Mouse (Mus musculus): Measurements from ENCODE around the gene Dnaja3. TPM values are rescaled to one million over a fixed set of nuclear protein-coding genes. Genes with fewer than 3 reads are reported as not detected.
"Not testable (repeated sequence)": the region's sequence is repeated elsewhere in the genome, so short reads cannot be mapped to it uniquely, and the experiment has no call there.

Dnaja3 gene
- total RNA-seq, 2 experiments from 2014 or later = 58.7 to 59.0 TPM

GRCm38 (mm10) chr16:4730776-4731358, 91.1 kb downstream of the Dnaja3 start:
- intact Hi-C loops (cut with DNase I) = no loop called here
- no peak for DNase-seq (ENCODE audit: extremely low spot score in 1 of 2, low spot score in 2 of 2)

GRCm38 (mm10) chr16:4736262-4736661, 96.5 kb downstream of the Dnaja3 start:
- intact Hi-C loops (cut with DNase I) = no loop called here
- no peak for DNase-seq (ENCODE audit: extremely low spot score in 1 of 2, low spot score in 2 of 2)

- intact Hi-C loops (cut with DNase I) = no loop called here
Observed at GRCm38 (mm10) chr16:4739994-4740393, 100.2 kb downstream of the Dnaja3 start.

GRCm38 (mm10) chr16:4742186-4742585, 102.4 kb downstream of the Dnaja3 start:
- intact Hi-C loops (cut with DNase I) = no loop called here
- no peak for DNase-seq (ENCODE audit: extremely low spot score in 1 of 2, low spot score in 2 of 2)

More at GRCm38 (mm10) chr16:4739994-4740393, 100.2 kb downstream of the Dnaja3 start:
- DNase-seq (ENCODE audit: extremely low spot score in 1 of 2, low spot score in 2 of 2) = no peak

- no peak for DNase-seq (ENCODE audit: extremely low spot score in 1 of 2, low spot score in 2 of 2)
- intact Hi-C loops (cut with DNase I) = no loop called here
Observed at GRCm38 (mm10) chr16:4752155-4752554, 112.4 kb downstream of the Dnaja3 start.

- DNase-seq (ENCODE audit: extremely low spot score in 1 of 2, low spot score in 2 of 2) = no peak
- intact Hi-C loops (cut with DNase I) = no loop called here
Observed at GRCm38 (mm10) chr16:4754045-4754444, 114.3 kb downstream of the Dnaja3 start.

GRCm38 (mm10) chr16:4756660-4757335, 117.0 kb downstream of the Dnaja3 start:
- intact Hi-C loops (cut with DNase I); DNase-seq (ENCODE audit: extremely low spot score in 1 of 2, low spot score in 2 of 2): not testable (repeated sequence)

Other genes starting within 250 kb of the Dnaja3 start
- gene Adcy9, start 219.5 kb upstream of the Dnaja3 start, total RNA-seq (2021) = 10 to 100 TPM; 30.8 to 35.9 TPM
- 10 to 100 TPM; 19.7 to 20.6 TPM for gene Srl, start 98.2 kb upstream of the Dnaja3 start, total RNA-seq (2021)
- gene Tfap4, start 80.1 kb upstream of the Dnaja3 start, total RNA-seq (2021) = 1 to 10 TPM; 3.1 to 3.4 TPM
- gene Glis2, start 45.3 kb upstream of the Dnaja3 start, total RNA-seq (2021) = 10 to 100 TPM; 15.9 to 18.9 TPM
- gene Pam16, start 15.0 kb upstream of the Dnaja3 start, total RNA-seq (2021) = 10 to 100 TPM; 78.2 to 86.0 TPM
- gene Vasn, start within 50 bp of the Dnaja3 start, total RNA-seq (2021) = 1 to 10 TPM; 5.1 to 6.4 TPM
- gene Coro7, start 39.8 kb downstream of the Dnaja3 start, total RNA-seq (2021) = 100 to 1,000 TPM in 1 of 2 experiments, 10 to 100 TPM in 1; 84.6 to 108 TPM
- 10 to 100 TPM; 12.6 to 13.0 TPM for gene Nmral1, start 79.4 kb downstream of the Dnaja3 start, total RNA-seq (2021)
- gene Hmox2, start 86.4 kb downstream of the Dnaja3 start, total RNA-seq (2021) = 10 to 100 TPM; 75.4 to 83.2 TPM
- gene Cdip1, start 150.3 kb downstream of the Dnaja3 start, total RNA-seq (2021) = 100 to 1,000 TPM; 128 to 130 TPM
- gene 4930562C15Rik, start 195.4 kb downstream of the Dnaja3 start, total RNA-seq (2021) = not detected
- gene Ubald1, start 240.3 kb downstream of the Dnaja3 start, total RNA-seq (2021) = 10 to 100 TPM; 70.4 to 70.6 TPM
- 100 to 1,000 TPM; 176 to 182 TPM for gene Mgrn1, start 246.3 kb downstream of the Dnaja3 start, total RNA-seq (2021)

Data from left cerebral cortex, postnatal 10 days (tissue).